Mouse (Mus musculus) lung, embryonic 15.5 days (tissue): ENCODE results near the gene Apoa2. TPM values are rescaled to one million over a fixed set of nuclear protein-coding genes. Genes with fewer than 3 reads are reported as not detected.

Source experiments
- ATAC-seq: fragments of 200-750 bp; cut with Nextera tagmentation; 2 replicates; pipeline ENCODE4 v1.8.0; 2017; ENCODE audit warnings: moderate number of reproducible peaks, borderline replicate concordance; ENCODE audit not compliant: low FRiP score, low TSS enrichment; ENCODE audit errors: extremely low read depth
- H3K27ac ChIP-seq: fragments of 300-500 bp; sonication (generic); 2 replicates; pipeline ENCODE4 v1.5.1; 2015; ENCODE audit warnings: moderate library complexity, mild to moderate bottlenecking, inconsistent platforms
- H3K27me3 ChIP-seq: fragments of 300-500 bp; sonication (generic); 2 replicates; pipeline ENCODE4 v1.6.1; 2015; ENCODE audit warnings: inconsistent platforms
- H3K36me3 ChIP-seq: fragments of 300-500 bp; sonication (generic); 2 replicates; pipeline ENCODE4 v1.6.1; 2015; ENCODE audit warnings: inconsistent platforms
- H3K4me1 ChIP-seq: fragments of 300-500 bp; sonication (generic); 2 replicates; pipeline ENCODE4 v1.6.1; 2015; ENCODE audit warnings: inconsistent platforms
- H3K4me2 ChIP-seq: fragments of 300-500 bp; sonication (generic); 2 replicates; pipeline ENCODE4 v1.6.1; 2015; ENCODE audit warnings: inconsistent platforms, mild to moderate bottlenecking, moderate library complexity
- H3K4me3 ChIP-seq: fragments of 300-500 bp; sonication (generic); 2 replicates; pipeline ENCODE4 v1.5.1; 2015; ENCODE audit warnings: mild to moderate bottlenecking, inconsistent platforms
- H3K9ac ChIP-seq: fragments of 300-500 bp; sonication (generic); 2 replicates; pipeline ENCODE4 v1.6.1; 2015; ENCODE audit warnings: inconsistent platforms
- H3K9me3 ChIP-seq: fragments of 300-500 bp; sonication (generic); 2 replicates; pipeline ENCODE4 v1.6.1; 2016; ENCODE audit warnings: inconsistent platforms
- WGBS: fragments of 180-500 bp; shearing (Covaris S2); methylation state at CpG from one replicate; pipeline ENCODE4 v1.1.7; 2015; 5-methylcytosine and 5-hydroxymethylcytosine counted together
- polyA plus RNA-seq: library from polyadenylated mRNA; unstranded; fragments of >200 nt; fragmentation: Nextera tagmentation; extraction: Ambion mirVana; gene quantifications from 2 replicates; pipeline ENCODE4 v1.2.1, GENCODE M21; 2015

The Apoa2 gene
- polyA plus RNA-seq, 1 experiment from 2014 or later, result 9.5 TPM

GRCm38 (mm10) chr1:171256095-171256818 lies 31.4 kb downstream of the Apoa2 start:
- no peaks in the 10 kb centered on the region for H3K9me3 ChIP-seq
- no peak overlapping the region for H3K27ac ChIP-seq
- no peaks in the 10 kb centered on the region for H3K27me3 ChIP-seq
- H3K4me3 ChIP-seq, result no peak overlapping the region
- peaks cover 32% of the 10 kb centered on the region for H3K4me1 ChIP-seq
- 87% methylated on average over 24 of the region's 24 CpGs for WGBS
- H3K9ac ChIP-seq, result no peak overlapping the region
- ATAC-seq, result no peak
- no peak overlapping the region for H3K4me2 ChIP-seq
- no peaks in the 10 kb centered on the region for H3K36me3 ChIP-seq

DNA sequence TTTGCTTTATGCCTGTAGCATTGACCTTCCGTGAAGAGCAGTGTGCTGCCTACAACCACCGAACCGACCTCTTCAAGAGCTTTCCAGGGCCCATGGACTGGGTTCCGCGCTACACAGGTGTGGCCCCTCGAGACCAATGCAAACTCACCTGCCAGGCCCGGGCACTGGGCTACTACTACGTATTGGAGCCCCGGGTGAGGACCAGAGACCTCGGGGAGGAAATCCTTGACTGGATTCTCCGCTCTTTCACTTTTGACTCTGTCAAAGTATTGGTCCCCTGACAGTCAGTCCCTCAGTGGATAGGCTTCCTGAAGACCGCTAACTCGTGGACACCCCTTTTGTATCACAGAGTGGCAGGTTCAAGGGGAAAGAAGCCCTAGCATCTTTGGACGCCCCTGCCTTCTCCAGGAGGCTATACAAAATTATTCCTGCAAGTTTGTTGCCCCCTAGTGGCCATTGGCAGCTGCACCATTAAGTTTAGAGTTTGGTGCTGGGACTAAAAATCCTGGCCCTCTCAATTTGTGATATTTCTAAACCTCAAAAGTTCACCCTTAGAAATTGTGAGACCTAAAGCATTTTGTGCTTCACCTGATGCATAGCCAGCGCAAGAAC lies 32.2 kb downstream of the Apoa2 start:
- no peaks in the 10 kb centered on the region for H3K27me3 ChIP-seq
- H3K27ac ChIP-seq, result no peak overlapping the region
- H3K36me3 ChIP-seq, result no peaks in the 10 kb centered on the region
- H3K4me1 ChIP-seq, result peaks cover 31% of the 10 kb centered on the region
- H3K4me2 ChIP-seq, result no peak overlapping the region
- H3K9ac ChIP-seq, result no peak overlapping the region
- ATAC-seq, result no peak
- H3K4me3 ChIP-seq, result no peak overlapping the region
- WGBS, result 55% methylated on average over 15 of the region's 15 CpGs
- no peaks in the 10 kb centered on the region for H3K9me3 ChIP-seq

DNA sequence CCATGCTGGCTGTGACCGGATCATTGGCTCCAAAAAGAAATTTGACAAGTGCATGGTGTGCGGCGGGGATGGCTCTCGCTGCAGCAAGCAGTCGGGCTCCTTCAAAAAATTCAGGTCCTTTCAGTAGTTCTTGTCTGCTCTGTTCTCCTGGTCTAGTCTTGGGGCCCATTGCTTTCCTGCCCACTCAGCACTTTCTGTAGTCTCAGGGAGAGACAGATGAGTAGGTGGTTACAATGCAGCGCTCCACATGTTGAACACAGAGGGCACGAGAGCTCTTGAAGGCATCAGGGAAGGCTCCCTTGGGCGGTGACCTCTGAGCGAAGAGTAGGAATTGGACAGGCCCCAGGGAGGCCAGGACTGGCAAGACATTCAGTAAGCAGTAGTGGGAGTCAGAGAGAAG lies 32.9 kb downstream of the Apoa2 start:
- Histone ChIP-seq H3K27ac (no peak overlapping the region), H3K4me3 (no peak overlapping the region), H3K9me3 (no peaks in the 10 kb centered on the region), H3K9ac (no peak overlapping the region), H3K4me1 (peaks cover 31% of the 10 kb centered on the region), H3K4me2 (no peak overlapping the region), H3K27me3 (no peaks in the 10 kb centered on the region), H3K36me3 (no peaks in the 10 kb centered on the region)
- 88% methylated on average over 9 of the region's 9 CpGs for WGBS
- ATAC-seq, result no peak

DNA sequence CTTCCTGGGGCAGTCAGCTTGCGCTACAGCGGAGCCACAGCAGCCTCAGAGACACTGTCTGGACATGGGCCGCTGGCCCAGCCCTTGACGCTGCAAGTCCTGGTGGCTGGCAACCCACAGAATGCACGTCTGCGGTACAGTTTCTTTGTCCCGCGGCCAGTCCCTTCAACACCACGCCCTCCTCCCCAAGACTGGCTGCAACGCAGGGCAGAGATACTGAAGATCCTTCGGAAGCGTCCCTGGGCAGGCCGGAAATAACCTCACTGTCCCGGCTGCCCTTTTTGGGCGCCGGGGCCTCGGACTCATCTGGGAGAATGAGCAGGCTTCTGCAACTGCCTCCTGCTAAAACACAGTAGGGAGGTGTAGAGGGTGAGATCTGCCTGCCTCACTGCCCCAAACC lies 34.1 kb downstream of the Apoa2 start:
- Histone ChIP-seq H3K9me3 (no peaks in the 10 kb centered on the region), H3K27me3 (no peaks in the 10 kb centered on the region), H3K27ac (no peak overlapping the region), H3K4me1 (peaks cover 35% of the 10 kb centered on the region), H3K9ac (no peak overlapping the region), H3K4me3 (no peak overlapping the region), H3K4me2 (no peak overlapping the region), H3K36me3 (no peaks in the 10 kb centered on the region)
- WGBS, result 74% methylated on average over 17 of the region's 17 CpGs
- no peak for ATAC-seq

GRCm38 (mm10) chr1:171260316-171260715 lies 35.5 kb downstream of the Apoa2 start:
- Histone ChIP-seq H3K27me3 (no peaks in the 10 kb centered on the region), H3K4me3 (no peak overlapping the region), H3K4me1 (peaks cover 38% of the 10 kb centered on the region), H3K27ac (peak overlapping the region; percentile 97), H3K9ac (no peak overlapping the region), H3K9me3 (no peaks in the 10 kb centered on the region), H3K4me2 (no peak overlapping the region), H3K36me3 (no peaks in the 10 kb centered on the region)
- 25% methylated on average over 3 of the region's 3 CpGs for WGBS
- ATAC-seq, result no peak

DNA sequence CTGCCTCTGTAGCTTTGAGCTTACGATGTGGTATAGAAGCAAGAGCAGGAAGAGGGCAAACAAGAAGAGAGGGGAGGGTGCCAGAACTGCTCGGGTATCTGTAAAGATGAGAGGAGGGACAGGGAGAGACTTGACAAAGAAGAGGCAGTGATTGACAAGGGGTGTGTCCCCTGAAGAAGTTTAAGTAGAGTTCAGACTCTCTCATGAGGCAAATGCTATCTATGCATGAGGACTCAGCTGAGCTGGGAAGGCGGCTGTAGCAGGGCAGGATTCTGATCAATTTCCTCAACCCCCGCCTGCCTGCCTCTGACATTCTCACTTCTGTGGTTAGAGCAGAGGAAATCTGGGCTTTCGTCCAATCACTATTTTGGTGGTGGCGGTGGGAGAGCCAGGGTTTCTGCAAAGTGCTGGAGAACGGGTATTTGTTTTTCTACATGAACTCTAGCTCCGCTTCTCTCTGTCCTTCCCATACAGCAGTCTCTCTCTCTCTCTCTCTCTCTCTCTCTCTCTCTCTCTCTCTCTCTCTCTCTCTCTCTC lies 37.8 kb downstream of the Apoa2 start:
- no peaks in the 10 kb centered on the region for H3K9me3 ChIP-seq
- WGBS, result under 1% methylated on average over 8 of the region's 8 CpGs
- peak overlapping the region; percentile 97 for H3K27ac ChIP-seq
- H3K4me2 ChIP-seq, result peak overlapping the region; percentile 55
- H3K27me3 ChIP-seq, result no peaks in the 10 kb centered on the region
- H3K36me3 ChIP-seq, result no peaks in the 10 kb centered on the region
- peak overlapping the region; percentile 22 for H3K4me3 ChIP-seq
- peak overlapping the region; percentile 29; the same call in 1 of the 2 replicates for H3K9ac ChIP-seq
- H3K4me1 ChIP-seq, result peaks cover 38% of the 10 kb centered on the region
- peak; percentile 86 for ATAC-seq

- ATAC-seq, result peak; percentile 93
- H3K9ac ChIP-seq, result no peak overlapping the region
- no peaks in the 10 kb centered on the region for H3K9me3 ChIP-seq
- no peaks in the 10 kb centered on the region for H3K27me3 ChIP-seq
- H3K36me3 ChIP-seq, result no peaks in the 10 kb centered on the region
- H3K4me2 ChIP-seq, result peak overlapping the region; percentile 55
- H3K27ac ChIP-seq, result peak overlapping the region; percentile 97
- no peak overlapping the region for H3K4me3 ChIP-seq
- peaks cover 38% of the 10 kb centered on the region for H3K4me1 ChIP-seq
- 0% methylated on average over 2 of the region's 2 CpGs for WGBS
Observed at GRCm38 (mm10) chr1:171263185-171263611, 38.3 kb downstream of the Apoa2 start.

- WGBS, result 67% methylated on average over 3 of the region's 3 CpGs
- Histone ChIP-seq H3K27ac (peak overlapping the region; percentile 97), H3K27me3 (no peaks in the 10 kb centered on the region), H3K4me1 (peaks cover 38% of the 10 kb centered on the region), H3K9ac (no peak overlapping the region), H3K9me3 (no peaks in the 10 kb centered on the region), H3K4me3 (no peak overlapping the region), H3K36me3 (no peaks in the 10 kb centered on the region), H3K4me2 (no peak overlapping the region)
- no peak for ATAC-seq
Observed at GRCm38 (mm10) chr1:171263666-171264461, 39.0 kb downstream of the Apoa2 start.

DNA sequence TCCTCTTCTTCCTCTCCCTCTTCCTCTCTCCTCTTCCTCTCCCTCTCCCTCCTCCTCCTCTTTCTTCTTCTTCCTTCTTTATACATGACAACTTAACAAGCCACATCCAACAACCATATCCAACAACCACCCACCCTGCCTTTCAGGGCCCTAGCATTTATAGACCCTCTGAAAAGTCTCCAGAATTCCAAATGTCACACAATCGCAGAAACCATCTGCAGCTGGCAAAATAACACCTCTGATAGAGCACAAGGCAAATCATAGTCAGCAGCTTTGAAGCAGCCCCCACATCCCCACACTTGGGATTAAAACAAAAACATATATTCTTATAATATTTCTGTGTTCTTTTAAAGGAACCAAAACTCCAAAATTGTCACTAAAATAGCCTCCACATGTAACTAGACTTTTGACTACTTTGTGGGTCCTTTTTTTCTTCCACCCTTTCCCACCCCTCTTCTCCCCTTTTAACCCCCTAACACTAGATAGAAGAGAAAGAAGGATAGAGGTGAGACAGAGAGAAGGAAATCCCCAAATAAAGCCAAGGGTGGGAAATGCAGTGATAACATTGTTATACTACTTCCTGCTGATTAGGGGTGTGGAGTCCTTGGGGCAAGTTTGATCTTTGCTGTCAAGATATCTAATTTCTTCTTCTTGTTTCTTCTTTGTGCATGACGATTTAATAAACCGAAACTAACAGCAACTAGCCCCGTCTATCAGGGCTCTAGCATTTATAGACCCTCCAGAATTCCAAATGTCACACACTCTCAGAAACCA lies 41.3 kb downstream of the Apoa2 start:
- WGBS, result 55% methylated on average over 4 of the region's 4 CpGs
- ATAC-seq, result no peak

GRCm38 (mm10) chr1:171268341-171268740 lies 43.5 kb downstream of the Apoa2 start:
- ATAC-seq, result no peak
- Histone ChIP-seq H3K27ac (no peak overlapping the region), H3K9ac (no peak overlapping the region), H3K36me3 (peaks cover 14% of the 10 kb centered on the region), H3K4me2 (no peak overlapping the region), H3K9me3 (no peaks in the 10 kb centered on the region), H3K27me3 (no peaks in the 10 kb centered on the region), H3K4me3 (no peak overlapping the region), H3K4me1 (peaks cover 30% of the 10 kb centered on the region)
- WGBS, result 56% methylated on average over 1 of the region's 1 CpGs

More for the DNA sequence above, 41.3 kb downstream of the Apoa2 start:
- H3K4me2 ChIP-seq, result no peak overlapping the region
- H3K4me1 ChIP-seq, result peaks cover 33% of the 10 kb centered on the region
- H3K4me3 ChIP-seq, result no peak overlapping the region
- no peaks in the 10 kb centered on the region for H3K27me3 ChIP-seq
- H3K9me3 ChIP-seq, result no peaks in the 10 kb centered on the region
- H3K36me3 ChIP-seq, result no peaks in the 10 kb centered on the region
- no peak overlapping the region for H3K27ac ChIP-seq
- H3K9ac ChIP-seq, result no peak overlapping the region

GRCm38 (mm10) chr1:171269848-171270572 lies 45.2 kb downstream of the Apoa2 start, which contains the start of gene B4galt3:
Gene B4galt3, plus strand, starts transcription at chr1:171270328.
- ATAC-seq, result peak; percentile 95
- 3% methylated on average over 36 of the region's 36 CpGs for WGBS
- peak within 1 kb of the TSS; percentile 78 for H3K27ac ChIP-seq

More at GRCm38 (mm10) chr1:171269848-171270572, 45.2 kb downstream of the Apoa2 start, which contains the start of gene B4galt3:
- peaks cover 28% of the 10 kb centered on the region for H3K36me3 ChIP-seq
- no peaks in the 10 kb centered on the region for H3K27me3 ChIP-seq
- H3K4me1 ChIP-seq, result peaks cover 21% of the 10 kb centered on the region
- peak within 1 kb of the TSS; percentile 77 for H3K4me3 ChIP-seq
- peak within 1 kb of the TSS; percentile 70 for H3K9ac ChIP-seq
- H3K9me3 ChIP-seq, result no peaks in the 10 kb centered on the region
- H3K4me2 ChIP-seq, result peak within 1 kb of the TSS; percentile 89
